Mouse (Mus musculus) hindbrain, embryonic 13.5 days (tissue): ENCODE results near the gene Mid1. TPM values are rescaled to one million over a fixed set of nuclear protein-coding genes. Genes with fewer than 3 reads are reported as not detected.
"Not testable (repeated sequence)": the region's sequence is repeated elsewhere in the genome, so short reads cannot be mapped to it uniquely, and the experiment has no call there.

ENCODE experiments used
- ATAC-seq: fragments of 200-750 bp; cut with Nextera tagmentation; 2 replicates; pipeline ENCODE4 v1.8.0; 2017; ENCODE audit warnings: moderate TSS enrichment; ENCODE audit not compliant: low FRiP score
- H3K27ac ChIP-seq: fragments of 300-500 bp; sonication (generic); 2 replicates; pipeline ENCODE4 v1.5.1; 2015; ENCODE audit warnings: inconsistent platforms, mild to moderate bottlenecking, moderate library complexity
- H3K27me3 ChIP-seq: fragments of 300-500 bp; sonication (generic); 2 replicates; pipeline ENCODE4 v1.6.1; 2015; ENCODE audit warnings: mild to moderate bottlenecking, inconsistent platforms
- H3K36me3 ChIP-seq: fragments of 300-500 bp; sonication (generic); 2 replicates; pipeline ENCODE4 v1.6.1; 2015; ENCODE audit warnings: mild to moderate bottlenecking, inconsistent platforms
- H3K4me1 ChIP-seq: fragments of 300-500 bp; sonication (generic); replicated peaks from 2 replicates; pipeline ENCODE4 v1.6.1; 2015; ENCODE audit warnings: inconsistent platforms
- H3K4me2 ChIP-seq: fragments of 300-500 bp; sonication (generic); 2 replicates; pipeline ENCODE4 v1.6.1; 2015; ENCODE audit warnings: inconsistent platforms, mild to moderate bottlenecking, moderate library complexity
- H3K4me3 ChIP-seq: fragments of 300-500 bp; sonication (generic); 2 replicates; pipeline ENCODE4 v1.5.1; 2015; ENCODE audit warnings: mild to moderate bottlenecking, inconsistent platforms
- H3K9ac ChIP-seq: fragments of 300-500 bp; sonication (generic); 2 replicates; pipeline ENCODE4 v1.6.1; 2015; ENCODE audit warnings: mild to moderate bottlenecking, inconsistent platforms
- H3K9me3 ChIP-seq: fragments of 300-500 bp; sonication (generic); 2 replicates; pipeline ENCODE4 v1.6.1; 2016; ENCODE audit warnings: inconsistent platforms
- WGBS: fragments of 180-500 bp; shearing (Covaris S2); methylation state at CpG from one replicate; pipeline ENCODE4 v1.1.7; 2015; 5-methylcytosine and 5-hydroxymethylcytosine counted together
- polyA plus RNA-seq: library from polyadenylated mRNA; unstranded; fragments of >200 nt; fragmentation: Nextera tagmentation; extraction: Ambion mirVana; gene quantifications from 2 replicates; pipeline ENCODE4 v1.2.1, GENCODE M21; 2015

Mid1 gene
- polyA plus RNA-seq, 1 experiment from 2014 or later, result 7.7 TPM

GRCm38 (mm10) chrX:169940531-169940930 is 255.5 kb downstream of the Mid1 start:
- 91% methylated on average over 4 of the region's 4 CpGs for WGBS
- H3K9ac ChIP-seq, result no peak overlapping the region

GRCm38 (mm10) chrX:169950596-169950995 is 265.6 kb downstream of the Mid1 start:
- Histone ChIP-seq H3K4me3 (no peak overlapping the region), H3K4me1 (no peaks in the 10 kb centered on the region), H3K4me2 (no peak overlapping the region), H3K36me3 (no peaks in the 10 kb centered on the region), H3K27ac (no peak overlapping the region), H3K9me3 (no peaks in the 10 kb centered on the region), H3K27me3 (peaks cover 9% of the 10 kb centered on the region; the same call in 1 of the 2 replicates), H3K9ac (no peak overlapping the region)
- 0 out of 2 replicates have a peak, but pooled peaks have one; percentile 32 for ATAC-seq
- 65% methylated on average over 1 of the region's 1 CpGs for WGBS

More at GRCm38 (mm10) chrX:169940531-169940930, 255.5 kb downstream of the Mid1 start:
- Histone ChIP-seq H3K27me3 (peaks cover 37% of the 10 kb centered on the region; the same call in 1 of the 2 replicates), H3K4me3 (no peak overlapping the region), H3K9me3 (no peaks in the 10 kb centered on the region), H3K4me2 (no peak overlapping the region), H3K36me3 (no peaks in the 10 kb centered on the region), H3K27ac (no peak overlapping the region), H3K4me1 (no peaks in the 10 kb centered on the region; the same call in 1 of the 2 replicates)
- no peak for ATAC-seq

- no peak for ATAC-seq
- H3K4me1 ChIP-seq, result no peaks in the 10 kb centered on the region
- no peak overlapping the region for H3K4me2 ChIP-seq
- peaks cover 6% of the 10 kb centered on the region for H3K36me3 ChIP-seq
- no peak overlapping the region for H3K27ac ChIP-seq
- no peak overlapping the region for H3K9ac ChIP-seq
- 86% methylated on average over 1 of the region's 1 CpGs for WGBS
- H3K4me3 ChIP-seq, result no peak overlapping the region
- H3K9me3 ChIP-seq, result peaks cover 27% of the 10 kb centered on the region
- H3K27me3 ChIP-seq, result no peaks in the 10 kb centered on the region
Measured at GRCm38 (mm10) chrX:169969337-169969736, 284.3 kb downstream of the Mid1 start.

- H3K27me3 ChIP-seq, H3K36me3 ChIP-seq, H3K4me1 ChIP-seq, H3K9ac ChIP-seq, H3K4me3 ChIP-seq, H3K4me2 ChIP-seq, H3K27ac ChIP-seq: not testable (repeated sequence)
- 0 out of 2 replicates have a peak, but pooled peaks have one; percentile 9 for ATAC-seq
- WGBS, result 83% methylated on average over 3 of the region's 3 CpGs
- peaks cover 30% of the 10 kb centered on the region for H3K9me3 ChIP-seq
Measured at GRCm38 (mm10) chrX:169969765-169970164, 284.8 kb downstream of the Mid1 start.

- WGBS, result 90% methylated on average over 7 of the region's 7 CpGs
Measured at GRCm38 (mm10) chrX:169970546-169970945, 285.5 kb downstream of the Mid1 start.

GRCm38 (mm10) chrX:169971562-169971961 is 286.6 kb downstream of the Mid1 start:
- H3K9me3 ChIP-seq, result peaks cover 41% of the 10 kb centered on the region
- not testable (repeated sequence) for H3K27ac ChIP-seq, H3K4me1 ChIP-seq, H3K27me3 ChIP-seq, ATAC-seq, H3K4me2 ChIP-seq, H3K36me3 ChIP-seq, H3K9ac ChIP-seq, H3K4me3 ChIP-seq
- 87% methylated on average over 6 of the region's 6 CpGs for WGBS

More at GRCm38 (mm10) chrX:169970546-169970945, 285.5 kb downstream of the Mid1 start:
- not testable (repeated sequence) for H3K27ac ChIP-seq, H3K9ac ChIP-seq, H3K36me3 ChIP-seq, H3K27me3 ChIP-seq, H3K4me1 ChIP-seq, H3K4me3 ChIP-seq, H3K4me2 ChIP-seq, ATAC-seq
- peaks cover 37% of the 10 kb centered on the region for H3K9me3 ChIP-seq

GRCm38 (mm10) chrX:169972131-169972530 is 287.1 kb downstream of the Mid1 start:
- WGBS, result 75% methylated on average over 2 of the region's 2 CpGs
- not testable (repeated sequence) for H3K4me2 ChIP-seq, H3K9ac ChIP-seq, H3K27me3 ChIP-seq, H3K4me1 ChIP-seq, H3K4me3 ChIP-seq, H3K36me3 ChIP-seq, ATAC-seq, H3K27ac ChIP-seq
- peaks cover 45% of the 10 kb centered on the region for H3K9me3 ChIP-seq

GRCm38 (mm10) chrX:169972791-169973494 is 287.9 kb downstream of the Mid1 start:
- WGBS, result 76% methylated on average over 6 of the region's 6 CpGs
- Histone ChIP-seq H3K9me3 (peaks cover 49% of the 10 kb centered on the region), H3K36me3 (peaks cover 12% of the 10 kb centered on the region)
- H3K4me1 ChIP-seq, H3K4me3 ChIP-seq, H3K9ac ChIP-seq, ATAC-seq, H3K27ac ChIP-seq, H3K4me2 ChIP-seq, H3K27me3 ChIP-seq: not testable (repeated sequence)

GRCm38 (mm10) chrX:169973806-169974205 is 288.8 kb downstream of the Mid1 start:
- not testable (repeated sequence) for H3K4me2 ChIP-seq, H3K27ac ChIP-seq, H3K4me3 ChIP-seq, ATAC-seq, H3K27me3 ChIP-seq, H3K4me1 ChIP-seq, H3K9ac ChIP-seq
- Histone ChIP-seq H3K9me3 (peaks cover 58% of the 10 kb centered on the region), H3K36me3 (peaks cover 19% of the 10 kb centered on the region)
- WGBS, result 61% methylated on average over 3 of the region's 3 CpGs

- Histone ChIP-seq H3K9me3 (peaks cover 64% of the 10 kb centered on the region), H3K36me3 (peaks cover 19% of the 10 kb centered on the region)
- not testable (repeated sequence) for H3K4me1 ChIP-seq, H3K9ac ChIP-seq, H3K27me3 ChIP-seq, ATAC-seq, H3K4me3 ChIP-seq, H3K27ac ChIP-seq, H3K4me2 ChIP-seq
- 72% methylated on average over 4 of the region's 4 CpGs for WGBS
Measured at GRCm38 (mm10) chrX:169974456-169974855, 289.5 kb downstream of the Mid1 start.

GRCm38 (mm10) chrX:169974974-169975373 is 290.0 kb downstream of the Mid1 start:
- not testable (repeated sequence) for H3K4me2 ChIP-seq, H3K4me1 ChIP-seq, ATAC-seq, H3K27ac ChIP-seq, H3K27me3 ChIP-seq, H3K4me3 ChIP-seq, H3K9ac ChIP-seq
- H3K9me3 ChIP-seq, result peaks cover 66% of the 10 kb centered on the region
- WGBS, result 82% methylated on average over 6 of the region's 6 CpGs
- peaks cover 16% of the 10 kb centered on the region; the same call in 1 of the 2 replicates for H3K36me3 ChIP-seq

- not testable (repeated sequence) for H3K4me2 ChIP-seq, H3K4me3 ChIP-seq, H3K4me1 ChIP-seq, ATAC-seq, H3K9ac ChIP-seq, H3K27ac ChIP-seq, H3K27me3 ChIP-seq
- peaks cover 16% of the 10 kb centered on the region; the same call in 1 of the 2 replicates for H3K36me3 ChIP-seq
- peaks cover 69% of the 10 kb centered on the region for H3K9me3 ChIP-seq
- 81% methylated on average over 3 of the region's 3 CpGs for WGBS
Measured at GRCm38 (mm10) chrX:169975681-169976131, 290.7 kb downstream of the Mid1 start.

GRCm38 (mm10) chrX:169976340-169976739 is 291.3 kb downstream of the Mid1 start:
- not testable (repeated sequence) for H3K27ac ChIP-seq, H3K27me3 ChIP-seq, H3K4me2 ChIP-seq, ATAC-seq, H3K4me3 ChIP-seq, H3K4me1 ChIP-seq, H3K9ac ChIP-seq
- peaks cover 75% of the 10 kb centered on the region for H3K9me3 ChIP-seq
- H3K36me3 ChIP-seq, result peaks cover 16% of the 10 kb centered on the region; the same call in 1 of the 2 replicates
- WGBS, result 66% methylated on average over 5 of the region's 5 CpGs
